Mouse (Mus musculus) kidney, embryonic 14.5 days (tissue): ENCODE results near the gene Uxs1. TPM values are rescaled to one million over a fixed set of nuclear protein-coding genes. Genes with fewer than 3 reads are reported as not detected.

Experiments used
- ATAC-seq: fragments of 200-750 bp; cut with Nextera tagmentation; 2 replicates; pipeline ENCODE4 v1.8.0; 2017; ENCODE audit warnings: moderate number of reproducible peaks, mild to moderate bottlenecking, moderate TSS enrichment, moderate library complexity; ENCODE audit not compliant: low FRiP score, low TSS enrichment
- H3K27ac ChIP-seq: fragments of 300-500 bp; sonication (generic); 2 replicates; pipeline ENCODE4 v1.5.1; 2014; ENCODE audit warnings: low read depth, mild to moderate bottlenecking, low read length, moderate library complexity, mixed read lengths
- H3K27me3 ChIP-seq: fragments of 300-500 bp; sonication (generic); 2 replicates; pipeline ENCODE4 v1.6.1; 2014; ENCODE audit warnings: mild to moderate bottlenecking, low read length; ENCODE audit not compliant: control insufficient read depth, insufficient read depth
- H3K36me3 ChIP-seq: fragments of 300-500 bp; sonication (generic); 2 replicates; pipeline ENCODE4 v1.6.1; 2014; ENCODE audit warnings: low read length, mixed read lengths; ENCODE audit not compliant: control insufficient read depth, insufficient read depth
- H3K4me1 ChIP-seq: fragments of 300-500 bp; sonication (generic); 2 replicates; pipeline ENCODE4 v1.6.1; 2014; ENCODE audit warnings: low read length, mixed read lengths; ENCODE audit not compliant: control insufficient read depth, insufficient read depth
- H3K4me2 ChIP-seq: fragments of 300-500 bp; sonication (generic); replicated peaks from 2 replicates; pipeline ENCODE4 v1.6.1; 2014; ENCODE audit warnings: low read depth, mild to moderate bottlenecking, low read length
- H3K4me3 ChIP-seq: fragments of 300-500 bp; sonication (generic); 2 replicates; pipeline ENCODE4 v1.5.1; 2014; ENCODE audit warnings: mild to moderate bottlenecking, low read length
- H3K9ac ChIP-seq: fragments of 300-500 bp; sonication (generic); 2 replicates; pipeline ENCODE4 v1.6.1; 2014; ENCODE audit warnings: low read depth, mild to moderate bottlenecking, low read length, moderate library complexity
- H3K9me3 ChIP-seq: fragments of 300-500 bp; sonication (generic); 2 replicates; pipeline ENCODE4 v1.6.1; 2016; ENCODE audit warnings: low read length; ENCODE audit not compliant: control insufficient read depth
- WGBS: fragments of 180-500 bp; shearing (Covaris S2); extraction: QIAGEN DNeasy Blood & Tissue Kit; methylation state at CpG from one replicate; pipeline ENCODE4 v1.1.7; 2014; 5-methylcytosine and 5-hydroxymethylcytosine counted together
- polyA plus RNA-seq: library from polyadenylated mRNA; unstranded; fragments of >200 nt; fragmentation: Nextera tagmentation; extraction: Ambion mirVana; gene quantifications from 2 replicates; pipeline ENCODE4 v1.2.1, GENCODE M21; 2014

Uxs1 gene
- polyA plus RNA-seq, 1 experiment from 2014 or later: 25.0 TPM

- Histone ChIP-seq H3K9me3 (no peaks in the 10 kb centered on the region), H3K4me2 (no peak within 1 kb of the TSS), H3K4me3 (no peak within 1 kb of the TSS), H3K27ac (no peak within 1 kb of the TSS; the same call in 1 of the 2 replicates), H3K36me3 (no peaks in the 10 kb centered on the region), H3K9ac (no peak within 1 kb of the TSS), H3K4me1 (no peaks in the 10 kb centered on the region), H3K27me3 (no peaks in the 10 kb centered on the region)
- no peak for ATAC-seq
- WGBS: 70% methylated on average over 16 of the region's 16 CpGs
Measured at GRCm38 (mm10) chr1:43730491-43730924, 97.1 kb downstream of the Uxs1 start, which contains the start of gene 1500015O10Rik. TSS of gene 1500015O10Rik (plus strand) at chr1:43730602.

DNA sequence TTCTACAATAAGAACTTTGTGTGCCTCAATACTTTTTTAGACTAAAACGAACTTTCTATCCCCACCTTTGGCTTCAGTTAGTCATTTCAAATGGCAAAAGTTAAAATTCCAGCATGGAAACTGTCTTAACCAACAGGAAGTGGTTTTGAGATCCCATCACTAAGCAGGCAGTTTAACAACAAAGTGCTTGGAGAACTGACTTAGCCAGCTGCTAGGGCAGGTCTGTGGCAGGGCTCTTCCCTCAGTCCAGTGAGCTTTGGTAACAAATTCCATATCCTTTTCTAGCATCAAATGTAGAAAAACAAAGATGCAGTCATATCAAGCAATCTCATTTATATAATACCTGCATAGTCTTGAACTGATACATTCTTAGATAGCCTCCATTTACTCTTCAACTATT, 105.1 kb downstream of the Uxs1 start:
- ATAC-seq: no peak
- Histone ChIP-seq H3K9ac (no peak overlapping the region), H3K4me2 (no peak overlapping the region), H3K4me3 (no peak overlapping the region), H3K36me3 (no peaks in the 10 kb centered on the region), H3K27me3 (no peaks in the 10 kb centered on the region), H3K27ac (no peak overlapping the region), H3K9me3 (no peaks in the 10 kb centered on the region), H3K4me1 (no peaks in the 10 kb centered on the region)
- 74% methylated on average over 1 of the region's 1 CpGs for WGBS

GRCm38 (mm10) chr1:43718793-43719192, 108.8 kb downstream of the Uxs1 start:
- Histone ChIP-seq H3K4me3 (no peak overlapping the region), H3K36me3 (no peaks in the 10 kb centered on the region), H3K9ac (no peak overlapping the region), H3K27me3 (no peaks in the 10 kb centered on the region), H3K4me1 (no peaks in the 10 kb centered on the region), H3K9me3 (no peaks in the 10 kb centered on the region), H3K27ac (no peak overlapping the region), H3K4me2 (no peak overlapping the region)
- 37% methylated on average over 2 of the region's 2 CpGs for WGBS
- ATAC-seq: no peak

DNA sequence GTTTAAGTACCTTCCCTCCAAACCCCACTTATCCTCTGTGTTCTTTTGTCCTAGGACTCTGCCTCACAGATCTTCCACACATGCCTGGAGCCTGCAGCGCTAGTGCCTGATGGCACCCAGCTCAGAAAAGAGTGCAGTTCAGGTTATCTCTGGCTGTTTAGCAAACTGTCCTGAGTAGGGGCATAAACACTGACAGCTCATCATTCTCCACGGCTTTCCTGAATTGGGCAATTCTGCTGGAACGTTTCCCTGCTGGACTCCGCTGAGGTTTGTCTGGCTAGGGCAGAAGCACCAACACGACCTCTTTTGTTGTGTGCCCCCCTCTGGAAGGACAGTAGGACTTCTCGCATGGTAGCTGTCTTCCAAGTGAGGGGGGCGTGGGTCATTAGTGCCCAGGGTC, 109.6 kb downstream of the Uxs1 start:
- H3K27ac ChIP-seq: no peak overlapping the region
- no peak overlapping the region for H3K4me3 ChIP-seq
- 62% methylated on average over 7 of the region's 7 CpGs for WGBS

GRCm38 (mm10) chr1:43714841-43715240, 112.8 kb downstream of the Uxs1 start:
- 87% methylated on average over 2 of the region's 2 CpGs for WGBS
- ATAC-seq: no peak
- H3K9ac ChIP-seq: no peak overlapping the region

More for the DNA sequence above, 109.6 kb downstream of the Uxs1 start:
- Histone ChIP-seq H3K4me1 (no peaks in the 10 kb centered on the region), H3K36me3 (no peaks in the 10 kb centered on the region), H3K9me3 (no peaks in the 10 kb centered on the region), H3K9ac (no peak overlapping the region), H3K4me2 (no peak overlapping the region), H3K27me3 (no peaks in the 10 kb centered on the region)
- no peak for ATAC-seq

DNA sequence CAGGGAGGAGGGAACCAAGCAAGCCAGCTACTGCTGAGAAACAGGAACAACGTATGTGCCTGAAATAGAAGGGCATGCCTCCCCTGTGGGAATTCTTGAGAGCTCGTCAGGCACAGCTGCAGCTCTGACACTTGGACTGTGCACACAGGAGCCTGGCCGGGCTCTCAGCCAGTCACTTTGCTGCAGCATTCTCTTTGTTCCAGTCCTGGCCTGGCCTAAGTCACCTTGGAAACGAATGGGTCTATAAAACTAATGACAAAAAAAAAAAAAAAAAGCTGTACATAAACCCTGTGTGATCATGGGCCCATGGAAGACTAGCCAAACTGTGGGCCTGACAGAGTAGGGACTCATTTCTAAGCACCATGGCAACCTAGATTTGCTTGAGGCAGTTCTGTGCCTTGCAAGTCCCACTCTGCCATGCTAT, 129.0 kb downstream of the Uxs1 start:
- Histone ChIP-seq H3K36me3 (no peaks in the 10 kb centered on the region), H3K9me3 (no peaks in the 10 kb centered on the region), H3K4me3 (no peak overlapping the region), H3K27me3 (no peaks in the 10 kb centered on the region), H3K9ac (no peak overlapping the region), H3K4me1 (peaks cover 13% of the 10 kb centered on the region; the same call in 1 of the 2 replicates), H3K27ac (peak overlapping the region; percentile 65), H3K4me2 (no peak overlapping the region)
- peak; percentile 88 for ATAC-seq
- 7% methylated on average over 4 of the region's 4 CpGs for WGBS

More at GRCm38 (mm10) chr1:43714841-43715240, 112.8 kb downstream of the Uxs1 start:
- Histone ChIP-seq H3K9me3 (0 out of 2 replicates have a peak, but pooled peaks cover 3% of the 10 kb centered on the region), H3K36me3 (no peaks in the 10 kb centered on the region), H3K4me1 (no peaks in the 10 kb centered on the region), H3K4me3 (no peak overlapping the region), H3K4me2 (no peak overlapping the region), H3K27me3 (no peaks in the 10 kb centered on the region), H3K27ac (no peak overlapping the region)

Other genes with a start within 250 kb of the Uxs1 start
- gene 1500015O10Rik, start 97.2 kb downstream of the Uxs1 start, polyA plus RNA-seq: 2.4 and 3.1 TPM in 2 replicates
- gene Tpp2, start 105.8 kb upstream of the Uxs1 start, polyA plus RNA-seq: 41.2 and 63.0 TPM in 2 replicates
- gene Mettl21c, start 192.2 kb upstream of the Uxs1 start, polyA plus RNA-seq: 0.41 and 0.43 TPM in 2 replicates
- 0.09 and 0.14 TPM in 2 replicates for gene Gm8251, start 234.1 kb upstream of the Uxs1 start, polyA plus RNA-seq